22 mouse cellular contexts compared by ENCODE assay signal in genomic region chr14:56689766-56690165, GRCm38 (mm10). TPM values are rescaled to one million over a fixed set of nuclear protein-coding genes. Genes with fewer than 3 reads are reported as not detected.
DNase-seq lines count a peak whose midpoint lies in the region; TF ChIP-seq lines count a peak whose summit lies in the region.
"Had no signal": no experiment of that assay in that cellular context is flagged by ENCODE, and none has a peak within 500 bp of the region (broad histone marks: within the 10 kb centered on the region; RNA-seq: fewer than 3 reads in every experiment).

No protein-coding gene starts in this region.

- no peaks in the 10 kb centered on the region for H3K4me1 ChIP-seq in thymus, adult 2 months (replicated peaks; ENCODE audit: control insufficient read depth, insufficient read depth, low read length)
- H3K4me1 ChIP-seq: forebrain, embryonic 10.5 days; limb, embryonic 15.5 days; liver, embryonic 15.5 days; lung, embryonic 15.5 days had no signal

- no peak overlapping the region for H3K4me3 ChIP-seq in thymus, adult 2 months (ENCODE audit: control insufficient read depth, insufficient read depth, low read length)
- H3K4me3 ChIP-seq: forebrain, embryonic 10.5 days; limb, embryonic 15.5 days; liver, embryonic 15.5 days; lung, embryonic 15.5 days had no signal

- no peak for TF ChIP-seq POLR2A in thymus, adult 2 months (IDR thresholded peaks at IDR 0.05; ENCODE audit: control insufficient read depth, extremely low read depth, insufficient read depth, low read length, poor library complexity)

- TF ChIP-seq CTCF in thymus, adult 2 months (IDR thresholded peaks at IDR 0.05; ENCODE audit: borderline replicate concordance, control insufficient read depth, extremely low read depth, insufficient read depth, low read length, poor library complexity) = no peak

- H3K36me3 ChIP-seq in thymus, adult 2 months (ENCODE audit: control insufficient read depth, insufficient read depth, low read length) = peaks cover 73% of the 10 kb centered on the region

- 93% methylated on average over 1 of the region's 1 CpGs for WGBS in thymus, adult 2 months

- DNase-seq in right cerebral cortex, adult 18-20 months = peak; percentile 28
- no peak for DNase-seq in right cerebral cortex, postnatal 4 days
- DNase-seq in NIH3T3 (ENCODE audit: low read depth) = peak; percentile 69
- DNase-seq in fat pad, adult 2 months (ENCODE audit: extremely low read depth, low read depth, low spot score) = peak; percentile 71
- no peak for DNase-seq in thymus, adult 2 months
- DNase-seq in right cerebral cortex, postnatal 36 days (ENCODE audit: low spot score in 2 of 2) = no peak
- DNase-seq in right cerebral cortex, postnatal 25 days = no peak
- DNase-seq in thymus, adult 18-20 months = no peak
- DNase-seq: cerebellum, adult 9-10 months; forebrain, postnatal 0 days; heart, postnatal 4 days; kidney, adult 18-20 months; left cerebral cortex, postnatal 4 days; lung, postnatal 4 days; thymus, postnatal 14 days had no signal

- no peaks in the 10 kb centered on the region for H3K27me3 ChIP-seq in thymus, adult 2 months (ENCODE audit: control insufficient read depth, insufficient read depth, low read length)
- H3K27me3 ChIP-seq: limb, embryonic 15.5 days; liver, embryonic 15.5 days; lung, embryonic 15.5 days had no signal

- no peak overlapping the region for H3K27ac ChIP-seq in thymus, adult 2 months (ENCODE audit: control insufficient read depth, insufficient read depth, low read length)
- H3K27ac ChIP-seq: forebrain, embryonic 10.5 days; hindbrain, embryonic 14.5 days; kidney, postnatal 0 days; limb, embryonic 15.5 days; liver, embryonic 15.5 days; lung, embryonic 15.5 days; stomach, postnatal 0 days had no signal

RNA-seq across cellular contexts. Expression of gene Mphosph8, which starts 21.7 kb away (rescaled TPM):
- polyA plus RNA-seq in thymus, adult 2 months (2012; rRNA removed) = 5.3 and 6.9 TPM in 2 replicates

Comparison
In these comparisons a context has a peak if more than half of its experiments do, and no peak if none do; other contexts are left out.
1. DNase-seq: peak in right cerebral cortex, adult 18-20 months (single experiment), NIH3T3 (single experiment) and fat pad, adult 2 months (single experiment); none in right cerebral cortex, postnatal 4 days (single experiment), thymus, adult 2 months (single experiment), right cerebral cortex, postnatal 36 days (0 of 2), right cerebral cortex, postnatal 25 days (single experiment) and thymus, adult 18-20 months (0 of 2).